Mouse (Mus musculus) ES-Bruce4 (cell line): ENCODE measurements around the gene Dalrd3. TPM values are rescaled to one million over a fixed set of nuclear protein-coding genes. Genes with fewer than 3 reads are reported as not detected.

Source experiments
- H3K27ac ChIP-seq: 2 replicates; pipeline ENCODE4 v1.5.1; 2012; ENCODE audit warnings: low read length, inconsistent platforms; ENCODE audit not compliant: insufficient read depth
- H3K27me3 ChIP-seq: 2 replicates; pipeline ENCODE4 v1.6.1; 2012; ENCODE audit warnings: mild to moderate bottlenecking, low read length, inconsistent platforms; ENCODE audit not compliant: control insufficient read depth, poor library complexity, insufficient read depth, severe bottlenecking
- H3K36me3 ChIP-seq: 2 replicates; pipeline ENCODE4 v1.6.1; 2012; ENCODE audit warnings: inconsistent platforms, mild to moderate bottlenecking, low read length, moderate library complexity; ENCODE audit not compliant: control insufficient read depth, poor library complexity, insufficient read depth, severe bottlenecking
- H3K4me1 ChIP-seq: one replicate; pipeline ENCODE4 v1.8.1; 2011; ENCODE audit warnings: low read length; ENCODE audit not compliant: control insufficient read depth, insufficient read depth
- H3K4me3 ChIP-seq: 2 replicates; pipeline ENCODE4 v1.5.1; 2011; ENCODE audit warnings: low read depth, mild to moderate bottlenecking, low read length
- H3K9ac ChIP-seq: 2 replicates; pipeline ENCODE4 v1.6.1; 2012; ENCODE audit warnings: low read depth, mild to moderate bottlenecking, inconsistent platforms; ENCODE audit not compliant: poor library complexity, severe bottlenecking
- H3K9me3 ChIP-seq: replicated peaks from 2 replicates; pipeline ENCODE4 v1.6.1; 2012; ENCODE audit warnings: mild to moderate bottlenecking, low read length, inconsistent platforms; ENCODE audit not compliant: control insufficient read depth, poor library complexity, insufficient read depth, severe bottlenecking
- CTCF ChIP-seq: IDR thresholded peaks from one replicate; pipeline ENCODE4 v1.8.1; 2011; ENCODE audit warnings: low read depth, low read length
- EP300 ChIP-seq: IDR thresholded peaks from 2 replicates; pipeline ENCODE4 v1.6.1; 2011; ENCODE audit warnings: low read depth, low read length; ENCODE audit not compliant: insufficient read depth
- POLR2A ChIP-seq: IDR thresholded peaks from one replicate; pipeline ENCODE4 v1.8.1; 2011; ENCODE audit warnings: low read length; ENCODE audit not compliant: insufficient read depth
- polyA plus RNA-seq: library from polyadenylated mRNA; stranded (reverse); fragments of >200 nt; gene quantifications from 2 replicates; pipeline ENCODE4 v1.2.4, GENCODE M21; 2011; ENCODE audit warnings: low read depth; ENCODE audit not compliant: missing spikeins, insufficient read depth, insufficient read length

The Dalrd3 gene
- polyA plus RNA-seq, 1 experiment, result 32.7 TPM

GRCm38 (mm10) chr9:108564131-108564530, 5.6 kb upstream of the Dalrd3 start:
- TF ChIP-seq CTCF (no peak), POLR2A (no peak), EP300 (no peak)
- H3K27ac ChIP-seq, result no peak overlapping the region
- no peaks in the 10 kb centered on the region for H3K4me1 ChIP-seq
- H3K4me3 ChIP-seq, result no peak overlapping the region
- no peaks in the 10 kb centered on the region for H3K9me3 ChIP-seq
- no peaks in the 10 kb centered on the region for H3K27me3 ChIP-seq
- H3K36me3 ChIP-seq, result peaks cover 44% of the 10 kb centered on the region
- no peak overlapping the region for H3K9ac ChIP-seq

- Histone ChIP-seq H3K4me1 (no peaks in the 10 kb centered on the region), H3K27me3 (no peaks in the 10 kb centered on the region), H3K9me3 (no peaks in the 10 kb centered on the region), H3K9ac (peak overlapping the region; percentile 69), H3K36me3 (peaks cover 39% of the 10 kb centered on the region), H3K4me3 (peak overlapping the region; percentile 85), H3K27ac (peak overlapping the region; percentile 54)
- TF ChIP-seq EP300 (no peak), POLR2A (no peak), CTCF (no peak)
Measured at GRCm38 (mm10) chr9:108565881-108566814, 3.5 kb upstream of the Dalrd3 start.

- peak; percentile 97 for TF ChIP-seq POLR2A
- TF ChIP-seq EP300, result peak; percentile 87
- peak; percentile 88 for TF ChIP-seq CTCF
- Histone ChIP-seq H3K9ac (peak within 1 kb of the TSS; percentile 69), H3K4me3 (peak within 1 kb of the TSS; percentile 85), H3K27me3 (no peaks in the 10 kb centered on the region), H3K27ac (peak within 1 kb of the TSS; percentile 91), H3K9me3 (no peaks in the 10 kb centered on the region), H3K4me1 (no peaks in the 10 kb centered on the region), H3K36me3 (peaks cover 35% of the 10 kb centered on the region)
Measured at GRCm38 (mm10) chr9:108566815-108567776, 2.6 kb upstream of the Dalrd3 start, which contains the start of gene Ndufaf3. Ndufaf3 (minus strand) TSS chr9:108567434.

GRCm38 (mm10) chr9:108567931-108568419, 1.7 kb upstream of the Dalrd3 start:
- TF ChIP-seq EP300 (peak; percentile 91), CTCF (no peak), POLR2A (peak; percentile 7)
- Histone ChIP-seq H3K4me1 (no peaks in the 10 kb centered on the region), H3K9ac (peak overlapping the region; percentile 69), H3K9me3 (no peaks in the 10 kb centered on the region), H3K27me3 (no peaks in the 10 kb centered on the region), H3K27ac (peak overlapping the region; percentile 91), H3K36me3 (peaks cover 37% of the 10 kb centered on the region), H3K4me3 (peak overlapping the region; percentile 77)

GRCm38 (mm10) chr9:108568511-108568921, 1.2 kb upstream of the Dalrd3 start:
- peak overlapping the region; percentile 91 for H3K27ac ChIP-seq
- H3K36me3 ChIP-seq, result peaks cover 34% of the 10 kb centered on the region
- H3K9ac ChIP-seq, result peak overlapping the region; percentile 69
- TF ChIP-seq EP300 (no peak), POLR2A (no peak), CTCF (no peak)
- H3K4me3 ChIP-seq, result peak overlapping the region; percentile 77
- H3K4me1 ChIP-seq, result peaks cover 4% of the 10 kb centered on the region
- H3K27me3 ChIP-seq, result no peaks in the 10 kb centered on the region
- H3K9me3 ChIP-seq, result no peaks in the 10 kb centered on the region
